Mouse (Mus musculus): ENCODE measurements around the gene Supt4a. TPM values are rescaled to one million over a fixed set of nuclear protein-coding genes. Genes with fewer than 3 reads are reported as not detected.

Gene Supt4a
- total RNA-seq, 2 experiments from 2014 or later, result 80.1 to 87.1 TPM

DNA sequence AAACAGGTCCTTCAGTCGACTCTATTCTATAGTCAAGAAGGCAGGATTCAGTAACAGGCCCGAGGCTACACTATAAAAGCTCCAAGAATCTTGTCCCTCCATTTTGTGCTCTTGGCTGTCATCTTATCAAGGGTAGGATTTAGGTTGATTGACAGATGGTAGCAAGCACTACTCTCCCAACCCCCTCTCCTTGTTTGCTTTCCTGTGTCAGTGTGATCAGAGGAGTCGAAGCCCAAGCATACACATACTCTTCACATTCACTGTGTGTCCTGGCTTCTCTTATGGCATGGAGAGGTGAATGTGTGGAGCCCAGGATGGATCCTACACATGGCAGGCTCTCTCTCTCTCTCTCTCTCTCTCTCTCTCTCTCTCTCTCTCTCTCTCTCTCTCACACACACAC, 13.2 kb downstream of the Supt4a start:
- no peak for DNase-seq (ENCODE audit: low spot score in 2 of 2)

DNA sequence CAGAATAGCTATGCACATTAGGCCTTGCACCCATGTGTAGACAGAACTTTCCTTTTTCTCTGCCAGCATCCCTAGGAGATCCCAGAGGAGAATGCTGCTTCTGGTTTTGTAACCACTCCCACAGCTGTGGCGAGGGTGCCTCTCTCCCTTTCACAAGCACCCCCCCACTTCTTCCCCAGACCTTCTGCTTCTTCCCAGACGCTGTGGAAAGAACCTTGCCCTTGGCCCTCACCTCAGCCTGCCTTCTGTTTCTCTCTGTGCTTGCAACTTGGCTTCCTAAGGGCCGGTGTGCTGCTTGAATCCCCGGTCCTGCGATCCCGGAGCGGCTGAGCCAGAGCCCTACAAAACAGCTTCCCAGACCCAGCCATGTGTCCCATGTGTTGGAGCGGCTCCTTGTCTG, 13.7 kb downstream of the Supt4a start:
- DNase-seq (ENCODE audit: low spot score in 2 of 2), result no peak

DNA sequence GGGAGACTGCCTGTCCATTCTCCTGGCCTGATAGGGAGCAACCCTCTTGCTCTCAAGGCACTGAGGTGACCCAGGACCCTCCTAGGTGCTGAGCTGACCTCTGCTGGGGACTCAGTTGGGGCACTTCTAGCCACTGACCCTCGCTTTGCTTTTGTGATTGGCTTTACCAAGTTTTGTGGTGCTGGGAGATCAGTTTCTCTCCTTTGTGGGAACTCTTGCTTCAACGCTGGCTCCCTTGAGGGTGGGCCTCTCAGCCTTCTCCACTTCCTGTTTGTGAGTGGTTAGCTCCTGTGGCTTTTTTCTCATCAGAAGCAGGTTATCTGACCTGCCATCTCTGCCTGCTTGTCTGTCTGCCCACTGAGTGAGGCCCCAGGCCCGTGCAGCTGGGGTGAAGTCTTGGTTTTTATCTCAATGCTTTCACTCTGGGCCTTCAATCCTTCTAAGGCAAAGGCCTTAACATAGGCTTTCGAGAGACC, 14.2 kb downstream of the Supt4a start:
- DNase-seq (ENCODE audit: low spot score in 2 of 2), result no peak

DNA sequence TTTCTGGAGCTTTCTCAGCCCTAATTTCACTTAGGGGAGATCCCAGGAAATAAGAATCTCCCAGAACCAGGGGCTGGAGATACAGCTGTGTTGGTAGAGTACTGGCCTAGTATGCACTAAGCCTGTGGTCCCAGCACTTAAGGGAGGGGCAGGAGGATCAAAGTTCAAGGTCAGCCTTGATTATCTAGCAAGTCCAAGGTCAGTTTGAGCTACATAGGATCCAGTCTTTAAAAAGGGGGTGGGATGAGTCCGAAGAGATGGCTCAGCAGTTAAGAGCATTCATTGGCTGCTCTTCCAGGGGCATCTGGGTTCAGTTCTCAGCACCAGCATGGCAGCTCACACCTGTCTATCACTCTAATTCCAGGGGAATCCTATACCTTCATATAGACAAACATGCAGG, 15.0 kb downstream of the Supt4a start:
- no peak for DNase-seq (ENCODE audit: low spot score in 2 of 2)

DNA sequence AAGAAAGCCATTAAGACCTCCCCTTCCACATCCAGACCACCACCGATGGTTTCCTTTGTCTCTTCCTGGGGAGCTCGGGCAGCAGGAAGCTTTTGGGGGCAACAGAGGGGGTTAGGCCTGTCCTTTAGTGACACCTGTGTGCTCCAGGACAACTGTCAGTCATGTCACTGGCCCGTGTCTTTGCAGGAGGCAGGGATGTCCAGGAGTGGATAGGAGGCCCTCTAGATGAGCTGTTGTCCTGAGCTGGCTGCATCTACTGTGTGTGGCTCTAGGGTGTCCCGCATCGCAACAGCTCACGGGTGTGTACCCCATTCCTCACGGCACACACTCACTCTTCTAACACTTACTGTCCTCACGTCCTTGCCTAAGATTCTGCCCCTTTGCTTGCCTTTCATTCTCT, 15.9 kb downstream of the Supt4a start:
- DNase-seq (ENCODE audit: low spot score in 2 of 2), result no peak

DNA sequence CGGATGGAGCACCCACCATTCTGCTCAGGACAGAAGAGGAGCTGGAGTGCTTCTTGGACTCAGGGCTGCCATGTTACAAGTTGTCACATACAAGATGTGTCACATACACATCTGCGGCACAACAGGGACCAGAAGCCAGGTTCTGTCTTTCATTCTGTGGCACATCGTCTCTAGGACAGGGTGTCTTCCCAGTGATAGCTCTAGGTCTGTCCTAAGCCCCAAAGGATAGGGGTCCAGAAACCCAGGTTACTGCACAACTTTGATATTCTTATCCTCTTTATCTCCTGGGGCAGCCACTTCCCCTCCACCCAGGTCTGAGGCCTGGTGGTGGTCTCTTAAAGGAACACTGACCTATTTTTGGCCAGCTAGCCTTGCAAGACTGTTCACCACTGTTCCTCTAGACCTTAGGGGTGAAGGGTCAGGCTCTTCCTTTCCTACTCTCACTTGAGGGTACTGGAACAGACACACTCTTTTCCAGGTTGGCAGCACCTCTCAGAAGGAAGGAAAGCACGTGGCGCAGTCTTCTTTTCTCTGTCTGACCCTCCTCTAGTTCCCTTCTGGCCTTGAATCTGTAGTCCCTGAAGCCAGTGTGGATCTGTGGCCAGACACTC, 16.6 kb downstream of the Supt4a start:
- DNase-seq (ENCODE audit: low spot score in 2 of 2), result no peak

DNA sequence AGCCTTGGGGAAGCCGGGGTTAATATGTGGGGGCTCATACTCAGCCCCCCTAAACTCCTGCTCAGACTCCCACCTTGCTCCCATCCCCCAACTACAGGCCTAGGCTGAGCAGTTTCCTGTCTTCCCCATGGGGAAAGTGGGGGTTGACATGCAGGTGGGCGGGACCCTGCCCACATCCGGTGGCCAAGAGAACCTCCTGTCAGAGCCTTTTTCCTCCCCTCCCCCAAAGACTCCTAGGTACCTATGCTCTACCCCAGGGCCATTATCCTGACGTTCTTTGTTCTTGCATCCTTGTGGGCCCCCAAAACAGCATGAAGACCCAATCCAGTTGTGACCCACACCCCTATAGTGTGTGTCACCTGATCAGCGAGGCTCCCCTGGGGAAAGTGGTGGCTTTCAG, 17.3 kb downstream of the Supt4a start:
- DNase-seq (ENCODE audit: low spot score in 2 of 2), result no peak

DNA sequence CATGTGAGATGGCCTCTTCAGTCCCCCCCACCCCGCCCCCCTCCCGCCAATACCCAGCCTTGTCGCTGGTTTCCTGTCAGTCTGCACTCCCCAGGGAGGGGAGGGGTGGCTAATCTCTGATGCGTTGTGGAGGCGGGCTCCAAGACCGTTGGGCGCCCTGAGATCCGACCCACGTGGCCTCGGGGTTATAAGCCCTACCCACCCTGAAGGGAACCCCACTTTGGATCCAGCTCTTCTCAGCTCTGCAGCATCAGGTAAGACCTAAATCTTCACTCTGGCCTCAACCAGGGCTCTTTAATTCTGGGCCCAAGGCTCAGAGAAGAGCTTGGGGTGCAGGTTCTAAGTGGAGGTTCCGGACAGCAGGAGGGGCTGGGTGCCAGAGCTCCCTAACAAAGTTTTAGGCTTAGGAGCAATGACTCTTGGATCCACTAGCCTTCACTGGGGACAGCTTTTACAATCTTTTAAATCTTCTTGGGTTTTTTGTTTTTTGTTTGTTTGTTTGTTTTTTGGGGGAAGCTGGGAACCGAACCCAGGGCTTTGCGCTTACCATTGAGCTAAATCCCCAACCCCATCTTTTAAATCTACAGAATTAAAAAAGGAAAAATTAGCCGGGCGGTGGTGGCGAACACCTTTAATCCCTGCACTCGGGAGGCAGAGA, 18.1 kb downstream of the Supt4a start:
- no peak for DNase-seq (ENCODE audit: low spot score in 2 of 2)

DNA sequence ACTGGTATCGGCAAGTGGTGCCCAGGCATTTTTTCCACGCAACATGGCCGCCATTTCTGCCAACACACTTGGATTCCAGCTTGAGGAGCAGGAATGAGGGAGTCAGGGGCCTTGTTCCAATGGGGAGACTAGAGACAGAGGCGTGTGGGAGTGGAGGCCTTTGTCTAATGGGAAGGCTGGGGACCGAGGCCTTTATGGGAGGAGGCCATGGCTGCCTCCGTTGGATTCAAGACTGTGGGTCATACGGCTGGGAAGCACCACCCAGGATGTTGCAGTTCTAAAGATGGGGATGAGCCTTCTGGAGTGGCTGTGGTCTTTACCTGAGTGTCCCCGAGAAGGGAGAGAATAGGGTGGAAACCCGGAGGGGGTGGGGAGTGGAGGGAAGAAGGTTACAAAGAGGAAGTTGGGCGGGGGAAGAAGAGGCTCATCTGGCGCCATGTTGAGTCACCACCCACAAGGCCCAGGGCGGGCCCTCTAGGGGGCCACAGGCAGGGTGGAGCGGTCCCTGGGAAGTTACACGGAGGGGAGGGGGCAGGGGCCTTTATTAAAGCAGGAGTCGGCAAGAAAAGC, 19.0 kb downstream of the Supt4a start:
- DNase-seq (ENCODE audit: low spot score in 2 of 2), result no peak

DNA sequence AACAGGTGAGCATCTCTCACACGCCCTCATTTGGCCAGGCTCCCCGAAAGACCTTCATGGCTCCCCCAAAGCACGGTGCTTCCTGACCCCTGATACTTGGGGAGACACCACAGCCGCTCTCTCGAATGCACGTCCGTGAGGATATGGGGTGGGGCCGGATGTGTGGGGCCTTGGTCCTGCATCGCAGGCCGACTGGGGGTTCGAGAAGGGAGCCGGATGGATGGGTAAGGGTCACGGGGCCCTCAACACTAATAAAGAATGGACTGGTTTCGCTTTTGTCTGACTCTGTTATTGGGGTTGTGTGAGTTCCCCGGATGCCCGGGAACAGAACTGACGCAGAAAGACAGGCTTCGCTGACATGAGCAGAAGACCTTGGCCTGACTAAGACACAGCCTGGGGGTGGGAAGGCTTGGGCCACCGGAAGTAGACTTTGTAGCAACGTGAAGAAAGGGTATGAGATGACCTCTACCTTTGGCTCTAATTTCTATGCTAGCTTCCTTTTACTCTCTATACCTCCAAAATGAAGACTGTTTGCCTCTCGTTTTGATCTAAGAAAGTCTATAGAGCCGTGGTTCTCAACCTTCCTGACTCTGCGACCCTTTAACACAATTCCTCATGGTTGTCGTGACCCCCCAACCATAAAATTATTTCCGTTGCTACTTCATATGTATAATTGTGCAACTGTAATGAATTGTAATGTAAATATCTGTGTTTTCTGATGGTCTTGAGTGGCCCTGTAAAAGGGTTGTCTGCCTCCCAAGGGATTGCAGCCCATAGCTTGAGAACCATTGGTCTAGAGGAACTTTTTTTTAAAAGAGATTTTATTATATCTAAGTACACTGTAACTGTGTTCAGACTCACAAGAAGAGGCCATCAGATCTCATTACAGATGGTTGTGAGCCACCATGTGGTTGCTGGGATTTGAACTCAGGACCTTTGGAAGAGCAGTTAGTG, 19.9 kb downstream of the Supt4a start:
- no peak for DNase-seq (ENCODE audit: low spot score in 2 of 2)

DNA sequence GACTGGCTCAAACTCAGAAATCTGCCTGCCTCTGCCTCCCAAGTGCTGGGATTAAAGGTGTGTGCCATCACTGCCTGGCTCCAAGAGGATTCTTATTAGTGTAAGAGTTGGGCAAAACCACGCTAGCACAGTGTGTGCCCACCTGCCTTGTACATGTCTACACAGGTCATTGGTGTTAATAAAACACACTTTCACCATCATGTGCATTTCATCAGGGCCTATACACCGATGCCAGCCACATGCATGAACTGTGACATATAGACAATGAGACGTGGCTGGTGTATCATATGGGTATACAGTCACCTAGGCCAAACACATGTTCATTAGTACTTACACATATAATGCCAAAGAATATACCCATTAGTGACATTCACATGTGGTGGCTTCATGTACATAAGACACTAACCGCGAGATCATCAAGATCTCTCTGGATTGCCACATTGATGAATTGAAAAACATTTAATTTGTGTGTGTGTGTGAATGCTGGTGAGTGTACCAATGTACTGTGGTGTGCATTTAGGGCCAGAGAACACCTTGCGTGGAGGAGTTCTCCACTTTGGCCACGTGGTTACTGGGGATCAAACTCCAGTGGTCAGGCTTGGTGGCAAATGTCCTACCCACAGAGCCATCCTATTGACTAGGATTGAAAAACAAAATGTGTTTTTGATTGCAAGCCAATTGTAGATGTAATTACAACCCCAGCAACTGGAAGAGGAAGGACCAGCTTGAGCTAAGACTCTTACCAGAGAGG, 21.0 kb downstream of the Supt4a start:
- DNase-seq (ENCODE audit: low spot score in 2 of 2), result no peak

DNA sequence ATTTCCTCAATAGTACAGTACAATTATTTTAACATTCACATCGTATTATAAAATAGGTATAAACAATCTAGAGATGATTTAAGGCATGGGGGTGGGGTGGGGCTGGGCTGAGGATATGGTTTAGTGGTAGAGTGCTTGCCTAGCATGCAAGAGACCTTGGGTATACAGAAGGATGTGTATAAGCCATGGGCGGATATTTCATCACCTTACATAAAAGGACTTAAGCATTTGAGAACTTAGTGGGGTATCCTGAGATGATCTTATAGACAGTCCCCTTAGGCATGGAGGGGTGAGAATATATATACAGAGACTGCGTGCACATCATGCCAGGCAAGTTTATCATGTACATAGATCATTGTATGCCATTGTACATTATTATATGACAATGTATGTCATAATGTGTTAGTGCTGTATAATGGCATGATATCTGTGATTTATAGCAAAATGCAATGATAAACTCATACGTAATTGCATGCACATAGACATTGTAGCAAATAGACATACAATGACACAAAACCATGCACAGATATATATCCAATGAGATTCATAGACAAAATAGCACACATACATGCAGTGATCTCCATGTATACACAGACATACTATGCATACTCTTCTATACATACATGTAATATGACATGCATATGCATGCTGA, 21.7 kb downstream of the Supt4a start:
- no peak for DNase-seq (ENCODE audit: low spot score in 2 of 2)

DNA sequence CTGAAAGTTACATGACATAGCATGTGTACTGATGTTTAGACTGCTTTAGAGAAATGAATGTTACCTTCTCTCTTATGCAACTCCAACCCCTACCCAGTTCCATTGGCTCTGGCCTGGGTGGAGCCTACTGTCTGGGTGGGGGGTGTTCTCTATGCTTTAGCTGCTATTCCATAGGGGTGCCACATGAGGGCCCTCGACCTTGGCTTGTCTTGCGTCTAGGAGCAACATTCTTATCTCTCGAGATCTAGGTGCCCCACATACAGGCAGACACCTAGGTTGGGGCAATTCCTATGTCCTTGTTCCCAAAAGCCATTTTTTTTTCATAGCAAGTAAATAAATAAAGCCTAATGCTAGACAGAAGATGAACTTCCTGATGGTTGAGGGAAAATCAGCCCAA, 22.3 kb downstream of the Supt4a start:
- DNase-seq (ENCODE audit: low spot score in 2 of 2), result peak; percentile 50 to 57

DNA sequence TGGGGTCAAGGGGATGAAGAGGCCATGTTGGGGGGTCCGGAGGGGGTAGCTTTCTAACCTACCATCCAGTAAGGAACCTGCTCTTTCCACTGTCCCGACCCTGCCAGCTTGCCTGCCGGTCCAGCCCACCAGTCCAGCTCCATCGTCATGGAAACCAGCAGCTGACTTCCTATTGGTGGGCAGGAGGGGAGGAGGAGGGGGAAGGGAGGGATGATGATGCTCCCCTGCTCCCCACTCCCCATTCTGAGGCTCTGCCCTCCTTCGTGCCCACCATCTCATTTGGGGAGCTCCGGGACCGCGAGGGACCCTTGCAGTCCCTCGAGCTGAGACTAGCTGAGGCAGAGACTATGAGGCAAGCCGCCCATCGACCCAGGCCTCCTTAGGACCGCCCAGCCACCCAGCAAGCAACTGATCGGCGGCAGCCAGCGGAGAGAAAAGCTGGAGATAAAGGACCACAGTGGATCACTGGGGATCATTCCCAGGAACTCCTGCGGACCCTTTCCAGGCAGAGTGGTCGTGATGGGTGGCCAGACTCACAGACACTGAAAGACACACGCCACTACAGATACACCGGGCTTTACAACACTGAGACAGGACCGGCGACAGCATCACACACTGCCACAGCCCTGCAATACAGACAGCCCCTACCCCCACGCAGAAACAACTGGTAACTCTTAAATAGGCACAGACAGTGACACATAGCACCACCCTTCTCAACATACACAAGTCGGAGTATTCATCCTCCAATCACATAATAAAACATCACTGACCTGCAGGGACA, 23.1 kb downstream of the Supt4a start, which contains the start of gene Tspoap1:
TSS of gene Tspoap1 (plus strand) at position 241 of the 781 bp plus-strand sequence.
- peak; percentile 71 to 76 for DNase-seq (ENCODE audit: low spot score in 2 of 2)

DNA sequence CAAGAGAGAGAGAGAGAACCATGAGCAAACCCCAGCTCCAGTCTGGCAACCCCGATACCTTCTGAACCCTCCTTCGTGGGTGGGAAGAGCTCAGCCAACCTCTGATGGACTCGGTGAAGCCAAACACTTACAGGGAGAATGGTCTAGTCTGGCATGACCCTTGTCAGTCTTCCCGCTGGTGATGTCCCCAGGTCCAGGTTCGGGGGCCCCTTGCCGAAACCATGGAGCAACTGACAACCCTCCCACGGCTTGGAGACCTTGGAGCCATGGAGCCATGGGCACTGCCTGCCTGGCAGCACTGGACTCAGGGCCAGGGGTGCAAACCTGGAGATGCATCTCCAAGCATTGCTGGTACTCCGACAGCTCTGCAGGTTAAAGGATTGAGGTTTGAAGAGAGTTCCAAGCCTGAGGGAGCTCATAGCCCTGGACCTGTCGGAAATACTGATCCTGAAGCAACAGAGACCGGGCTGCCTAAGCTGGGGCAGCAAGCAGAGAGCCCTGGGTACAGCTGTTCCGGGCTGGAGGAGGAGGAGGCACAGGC, 23.9 kb downstream of the Supt4a start:
- peak in 1 of 2 experiments; percentile 35 for DNase-seq (ENCODE audit: low spot score in 2 of 2)

DNA sequence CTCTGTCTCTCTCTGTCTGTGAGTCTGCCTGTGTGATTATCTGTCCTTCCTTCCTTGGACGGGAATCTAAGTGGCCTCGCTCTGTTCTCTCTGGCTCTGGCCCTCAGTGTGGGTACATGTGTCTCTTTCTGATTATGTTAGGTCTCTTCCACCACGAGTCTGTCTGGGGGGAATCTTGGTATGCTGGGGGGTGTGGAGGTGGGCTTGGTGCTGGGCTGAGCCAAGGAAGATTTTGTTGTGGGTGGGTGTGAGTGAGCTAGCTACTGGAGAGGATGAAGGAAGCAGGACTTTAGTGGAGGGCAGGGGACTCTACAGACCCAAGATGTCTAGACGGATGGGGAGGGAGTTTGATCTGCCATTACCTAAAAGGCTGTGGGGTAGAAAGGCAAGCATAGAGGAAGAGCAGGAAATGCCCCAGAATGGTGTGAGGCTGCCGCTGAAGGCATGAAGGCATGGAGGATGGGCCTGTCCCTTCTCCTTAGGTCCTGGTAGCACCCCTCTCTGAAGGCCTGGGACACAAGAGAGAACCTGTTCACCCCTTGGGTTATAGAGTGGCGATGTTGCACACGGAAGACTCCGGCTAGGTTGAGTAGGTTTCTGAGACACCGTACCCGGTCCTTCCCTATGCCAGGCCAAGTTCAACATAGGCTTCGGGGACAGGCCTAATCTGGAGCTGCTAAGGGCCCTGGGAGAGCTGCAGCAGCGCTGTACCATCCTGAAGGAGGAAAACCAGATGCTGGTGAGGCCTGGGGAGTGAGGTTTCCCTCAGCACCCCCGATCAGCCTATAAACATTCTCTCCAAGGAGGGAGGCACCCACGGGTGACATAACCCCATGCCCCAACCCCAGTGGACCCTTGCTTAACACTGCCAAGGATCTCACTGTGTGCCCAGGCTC, 24.7 kb downstream of the Supt4a start:
- peak; percentile 28 to 36 for DNase-seq (ENCODE audit: low spot score in 2 of 2)

DNA sequence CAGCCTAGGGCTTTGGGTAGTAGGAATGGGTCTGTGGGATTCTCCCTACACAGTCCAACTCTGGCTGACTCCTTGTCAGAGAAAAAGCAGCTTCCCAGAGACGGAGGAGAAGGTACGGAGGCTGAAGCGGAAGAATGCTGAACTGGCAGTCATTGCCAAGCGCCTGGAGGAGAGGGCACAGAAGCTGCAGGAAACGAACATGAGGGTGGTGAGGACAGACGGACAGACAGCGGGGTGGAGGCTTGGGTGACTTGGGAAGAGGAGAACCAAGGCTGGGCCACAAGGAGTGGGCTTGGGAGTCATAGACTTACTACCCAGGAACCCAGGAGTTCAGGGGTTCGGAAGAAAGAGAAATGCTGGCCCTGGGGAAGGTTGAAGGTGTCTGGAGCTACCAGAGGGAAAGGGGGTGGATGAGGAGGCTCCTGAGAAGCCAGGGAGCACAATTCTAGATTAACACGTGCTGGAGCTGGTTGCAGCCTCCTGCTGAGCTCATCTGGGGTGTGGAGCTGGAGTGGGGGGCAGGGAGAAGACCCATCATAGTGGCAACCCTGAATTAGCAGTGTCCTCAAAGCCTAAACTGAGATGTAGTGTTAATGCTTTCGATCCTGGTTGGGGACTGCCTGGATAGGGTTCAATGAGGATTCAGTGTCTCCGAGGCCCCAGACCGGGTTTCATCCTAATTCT, 25.5 kb downstream of the Supt4a start:
- peak; percentile 21 to 26 for DNase-seq (ENCODE audit: low spot score in 2 of 2)
